Mouse (Mus musculus) limb, embryonic 12.5 days (tissue): ENCODE results near the gene Ubr1. TPM values are rescaled to one million over a fixed set of nuclear protein-coding genes. Genes with fewer than 3 reads are reported as not detected.

ENCODE experiments used
- ATAC-seq: fragments of 200-750 bp; cut with Nextera tagmentation; 2 replicates; pipeline ENCODE4 v1.8.0; 2017; ENCODE audit warnings: low read depth, moderate TSS enrichment; ENCODE audit not compliant: insufficient number of reproducible peaks, insufficient read depth, low FRiP score, low TSS enrichment
- H3K27ac ChIP-seq: fragments of 300-500 bp; sonication (generic); 2 replicates; pipeline ENCODE4 v1.5.1; 2016; ENCODE audit warnings: mild to moderate bottlenecking, moderate library complexity
- H3K27me3 ChIP-seq: fragments of 300-500 bp; sonication (generic); 2 replicates; pipeline ENCODE4 v1.6.1; 2016; ENCODE audit warnings: mild to moderate bottlenecking, moderate library complexity
- H3K36me3 ChIP-seq: fragments of 300-500 bp; sonication (generic); 2 replicates; pipeline ENCODE4 v1.6.1; 2016; ENCODE audit warnings: mild to moderate bottlenecking, moderate library complexity
- H3K4me1 ChIP-seq: fragments of 300-500 bp; sonication (generic); replicated peaks from 2 replicates; pipeline ENCODE4 v1.6.1; 2016
- H3K4me2 ChIP-seq: fragments of 300-500 bp; sonication (generic); 2 replicates; pipeline ENCODE4 v1.6.1; 2016; ENCODE audit warnings: mild to moderate bottlenecking, moderate library complexity
- H3K4me3 ChIP-seq: fragments of 300-500 bp; sonication (generic); replicated peaks from 2 replicates; pipeline ENCODE4 v1.5.1; 2016; ENCODE audit warnings: mild to moderate bottlenecking
- H3K9ac ChIP-seq: fragments of 300-500 bp; sonication (generic); replicated peaks from 2 replicates; pipeline ENCODE4 v1.6.1; 2016; ENCODE audit warnings: mild to moderate bottlenecking, moderate library complexity
- H3K9me3 ChIP-seq: fragments of 300-500 bp; sonication (generic); 2 replicates; pipeline ENCODE4 v1.6.1; 2016; ENCODE audit warnings: mild to moderate bottlenecking, moderate library complexity
- WGBS: fragments of 180-500 bp; shearing (Covaris S2); methylation state at CpG from one replicate; pipeline ENCODE4 v1.1.7; 2016; 5-methylcytosine and 5-hydroxymethylcytosine counted together
- polyA plus RNA-seq: library from polyadenylated mRNA; unstranded; fragments of >200 nt; fragmentation: Nextera tagmentation; extraction: Ambion mirVana; gene quantifications from 2 replicates; pipeline ENCODE4 v1.2.1, GENCODE M21; 2016

Ubr1 gene
- polyA plus RNA-seq, result 29.5 and 32.4 TPM in 2 replicates

GRCm38 (mm10) chr2:120970559-120971080 is at the start of gene Ubr1:
TSS of gene Ubr1 (minus strand) at chr2:120970715.
- peak; percentile 77 for ATAC-seq
- WGBS, result under 1% methylated on average over 38 of the region's 39 CpGs
- Histone ChIP-seq H3K4me1 (peaks cover 13% of the 10 kb centered on the region), H3K27ac (peak within 1 kb of the TSS; percentile 82), H3K9me3 (no peaks in the 10 kb centered on the region), H3K27me3 (peaks cover 8% of the 10 kb centered on the region; the same call in 1 of the 2 replicates), H3K9ac (peak within 1 kb of the TSS; percentile 79), H3K4me3 (peak within 1 kb of the TSS; percentile 68), H3K36me3 (peaks cover 5% of the 10 kb centered on the region; the same call in 1 of the 2 replicates), H3K4me2 (peak within 1 kb of the TSS; percentile 65)

- Histone ChIP-seq H3K9me3 (no peaks in the 10 kb centered on the region), H3K4me1 (no peaks in the 10 kb centered on the region), H3K9ac (no peak overlapping the region), H3K27me3 (no peaks in the 10 kb centered on the region), H3K4me2 (no peak overlapping the region), H3K36me3 (peaks cover 38% of the 10 kb centered on the region), H3K27ac (no peak overlapping the region), H3K4me3 (no peak overlapping the region)
- 97% methylated on average over 1 of the region's 1 CpGs for WGBS
- ATAC-seq, result no peak
These were observed 46.6 kb upstream of the Ubr1 start for GRCm38 (mm10) chr2:121017151-121017550.

- Histone ChIP-seq H3K4me1 (no peaks in the 10 kb centered on the region), H3K9me3 (no peaks in the 10 kb centered on the region)
These were observed 45.7 kb upstream of the Ubr1 start for GRCm38 (mm10) chr2:121016226-121016625.

GRCm38 (mm10) chr2:121015507-121015906 is 45.0 kb upstream of the Ubr1 start:
- Histone ChIP-seq H3K4me3 (no peak overlapping the region), H3K27ac (no peak overlapping the region), H3K9me3 (no peaks in the 10 kb centered on the region), H3K9ac (no peak overlapping the region), H3K27me3 (no peaks in the 10 kb centered on the region), H3K4me1 (no peaks in the 10 kb centered on the region), H3K36me3 (peaks cover 46% of the 10 kb centered on the region), H3K4me2 (no peak overlapping the region)
- no peak for ATAC-seq
- 86% methylated on average over 2 of the region's 2 CpGs for WGBS

More at GRCm38 (mm10) chr2:121016226-121016625, 45.7 kb upstream of the Ubr1 start:
- Histone ChIP-seq H3K4me2 (no peak overlapping the region), H3K27ac (no peak overlapping the region), H3K27me3 (no peaks in the 10 kb centered on the region), H3K9ac (no peak overlapping the region), H3K4me3 (no peak overlapping the region), H3K36me3 (peaks cover 46% of the 10 kb centered on the region)
- WGBS, result 89% methylated on average over 9 of the region's 9 CpGs
- no peak for ATAC-seq

GRCm38 (mm10) chr2:121012676-121013075 is 42.2 kb upstream of the Ubr1 start:
- H3K9ac ChIP-seq, result no peak overlapping the region
- no peak overlapping the region for H3K4me3 ChIP-seq
- H3K9me3 ChIP-seq, result no peaks in the 10 kb centered on the region
- ATAC-seq, result no peak
- peaks cover 42% of the 10 kb centered on the region for H3K36me3 ChIP-seq
- H3K4me1 ChIP-seq, result peaks cover 8% of the 10 kb centered on the region
- no peaks in the 10 kb centered on the region for H3K27me3 ChIP-seq
- WGBS, result 93% methylated on average over 9 of the region's 9 CpGs
- H3K27ac ChIP-seq, result no peak overlapping the region
- no peak overlapping the region for H3K4me2 ChIP-seq

- Histone ChIP-seq H3K27ac (no peak overlapping the region), H3K36me3 (peaks cover 21% of the 10 kb centered on the region), H3K9me3 (no peaks in the 10 kb centered on the region), H3K9ac (peak overlapping the region; percentile 69), H3K4me2 (peak overlapping the region; percentile 83), H3K27me3 (no peaks in the 10 kb centered on the region), H3K4me1 (peaks cover 8% of the 10 kb centered on the region), H3K4me3 (peak overlapping the region; percentile 83)
- ATAC-seq, result no peak
- 24% methylated on average over 5 of the region's 5 CpGs for WGBS
These were observed 38.7 kb upstream of the Ubr1 start for GRCm38 (mm10) chr2:121009071-121009677.

GRCm38 (mm10) chr2:121008664-121009007 is 38.1 kb upstream of the Ubr1 start:
- H3K4me1 ChIP-seq, result peaks cover 8% of the 10 kb centered on the region
- peak overlapping the region; percentile 69 for H3K9ac ChIP-seq
- H3K36me3 ChIP-seq, result peaks cover 18% of the 10 kb centered on the region
- H3K4me2 ChIP-seq, result peak overlapping the region; percentile 83
- 2% methylated on average over 12 of the region's 12 CpGs for WGBS
- H3K27ac ChIP-seq, result peak overlapping the region; percentile 62; the same call in 1 of the 2 replicates
- ATAC-seq, result no peak
- H3K27me3 ChIP-seq, result no peaks in the 10 kb centered on the region
- peak overlapping the region; percentile 83 for H3K4me3 ChIP-seq
- no peaks in the 10 kb centered on the region for H3K9me3 ChIP-seq

- Histone ChIP-seq H3K4me3 (peak within 1 kb of the TSS; percentile 83), H3K4me1 (peaks cover 8% of the 10 kb centered on the region), H3K27ac (peak within 1 kb of the TSS; percentile 62; the same call in 1 of the 2 replicates), H3K9me3 (no peaks in the 10 kb centered on the region), H3K27me3 (no peaks in the 10 kb centered on the region), H3K4me2 (peak within 1 kb of the TSS; percentile 83), H3K9ac (peak within 1 kb of the TSS; percentile 69), H3K36me3 (peaks cover 16% of the 10 kb centered on the region)
- WGBS, result 2% methylated on average over 34 of the region's 34 CpGs
- peak; percentile 95 for ATAC-seq
These were observed 37.6 kb upstream of the Ubr1 start, which contains the start of gene Ccndbp1 for GRCm38 (mm10) chr2:121007925-121008663. TSS of gene Ccndbp1 (plus strand) at chr2:121008403.

GRCm38 (mm10) chr2:121006986-121007385 is 36.5 kb upstream of the Ubr1 start:
- Histone ChIP-seq H3K27me3 (no peaks in the 10 kb centered on the region), H3K36me3 (peaks cover 7% of the 10 kb centered on the region; the same call in 1 of the 2 replicates), H3K4me2 (no peak overlapping the region), H3K27ac (no peak overlapping the region), H3K4me3 (no peak overlapping the region), H3K9me3 (no peaks in the 10 kb centered on the region), H3K4me1 (peaks cover 8% of the 10 kb centered on the region), H3K9ac (no peak overlapping the region)
- WGBS, result 81% methylated on average over 1 of the region's 1 CpGs
- ATAC-seq, result no peak

GRCm38 (mm10) chr2:121004018-121004811 is 33.7 kb upstream of the Ubr1 start:
- Histone ChIP-seq H3K4me2 (no peak overlapping the region), H3K4me3 (no peak overlapping the region), H3K4me1 (peaks cover 5% of the 10 kb centered on the region), H3K27ac (no peak overlapping the region), H3K27me3 (peaks cover 3% of the 10 kb centered on the region; the same call in 1 of the 2 replicates), H3K9me3 (no peaks in the 10 kb centered on the region), H3K9ac (no peak overlapping the region), H3K36me3 (no peaks in the 10 kb centered on the region)
- no peak for ATAC-seq
- WGBS, result 85% methylated on average over 7 of the region's 7 CpGs

- no peak for ATAC-seq
- H3K9me3 ChIP-seq, result no peaks in the 10 kb centered on the region
- no peak overlapping the region for H3K4me3 ChIP-seq
- H3K27ac ChIP-seq, result no peak overlapping the region
- H3K36me3 ChIP-seq, result no peaks in the 10 kb centered on the region
- H3K27me3 ChIP-seq, result peaks cover 3% of the 10 kb centered on the region; the same call in 1 of the 2 replicates
- no peak overlapping the region for H3K4me2 ChIP-seq
- H3K9ac ChIP-seq, result no peak overlapping the region
- 70% methylated on average over 2 of the region's 2 CpGs for WGBS
- H3K4me1 ChIP-seq, result no peaks in the 10 kb centered on the region
These were observed 33.1 kb upstream of the Ubr1 start for GRCm38 (mm10) chr2:121003586-121003985.
